Mouse (Mus musculus): ENCODE measurements around the gene Slco1c1. TPM values are rescaled to one million over a fixed set of nuclear protein-coding genes. Genes with fewer than 3 reads are reported as not detected.

Gene Slco1c1
- not detected for total RNA-seq (2021)
- long read RNA-seq, experiment 1 = 0 reads
- long read RNA-seq, experiment 2 = 0 reads

DNA sequence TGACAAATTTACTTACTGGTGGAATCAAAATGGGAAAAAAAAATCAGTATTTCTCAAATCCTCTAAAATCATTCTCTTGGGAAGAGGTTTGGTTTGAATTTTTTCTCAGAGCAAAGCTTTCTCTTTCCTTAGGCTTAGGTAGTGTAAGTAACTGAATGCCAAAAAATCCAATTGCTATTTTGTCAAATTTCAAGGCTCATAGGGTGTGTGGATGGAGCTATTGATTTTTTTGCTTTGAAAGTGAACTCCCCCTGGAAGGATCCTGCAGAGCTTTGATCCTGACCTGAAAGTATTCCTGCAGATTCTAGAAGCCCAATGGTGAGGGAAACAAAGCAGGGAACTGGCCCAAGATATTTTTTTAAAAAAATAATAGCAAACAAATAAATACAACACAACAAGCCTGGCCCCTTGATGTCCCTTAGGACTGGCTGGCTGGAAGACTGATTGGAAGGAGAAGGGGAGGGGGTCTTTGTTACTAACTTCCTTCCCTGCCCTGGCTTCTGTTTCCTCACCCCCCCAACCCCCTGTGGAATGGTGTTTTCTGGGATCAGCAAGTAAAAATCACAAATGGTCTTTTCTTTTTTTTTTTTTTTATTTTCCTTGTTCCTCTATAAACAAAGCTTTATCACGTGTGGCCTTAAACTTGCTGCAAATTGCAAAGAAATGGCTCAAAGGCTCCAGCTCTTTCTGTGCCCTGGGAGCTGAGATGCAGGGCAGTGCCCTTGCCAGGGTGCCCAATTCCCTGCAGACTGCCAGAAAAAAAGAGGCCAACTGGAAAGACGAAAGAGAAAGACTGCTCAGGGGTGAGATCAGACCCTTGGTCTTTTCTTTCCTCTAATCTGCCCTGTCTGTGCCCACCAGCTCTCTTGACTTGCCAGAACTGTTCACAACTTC is at the start of gene Slco1c1:
Slco1c1 (plus strand) TSS at position 622 of the 894 bp plus-strand sequence.
- intact Hi-C loops (cut with DNase I) = no loop called here
- DNase-seq = no peak

- DNase-seq = no peak
- intact Hi-C loops (cut with DNase I) = no loop called here
Observed at GRCm38 (mm10) chr6:141474696-141475095, 49.5 kb upstream of the Slco1c1 start.

DNA sequence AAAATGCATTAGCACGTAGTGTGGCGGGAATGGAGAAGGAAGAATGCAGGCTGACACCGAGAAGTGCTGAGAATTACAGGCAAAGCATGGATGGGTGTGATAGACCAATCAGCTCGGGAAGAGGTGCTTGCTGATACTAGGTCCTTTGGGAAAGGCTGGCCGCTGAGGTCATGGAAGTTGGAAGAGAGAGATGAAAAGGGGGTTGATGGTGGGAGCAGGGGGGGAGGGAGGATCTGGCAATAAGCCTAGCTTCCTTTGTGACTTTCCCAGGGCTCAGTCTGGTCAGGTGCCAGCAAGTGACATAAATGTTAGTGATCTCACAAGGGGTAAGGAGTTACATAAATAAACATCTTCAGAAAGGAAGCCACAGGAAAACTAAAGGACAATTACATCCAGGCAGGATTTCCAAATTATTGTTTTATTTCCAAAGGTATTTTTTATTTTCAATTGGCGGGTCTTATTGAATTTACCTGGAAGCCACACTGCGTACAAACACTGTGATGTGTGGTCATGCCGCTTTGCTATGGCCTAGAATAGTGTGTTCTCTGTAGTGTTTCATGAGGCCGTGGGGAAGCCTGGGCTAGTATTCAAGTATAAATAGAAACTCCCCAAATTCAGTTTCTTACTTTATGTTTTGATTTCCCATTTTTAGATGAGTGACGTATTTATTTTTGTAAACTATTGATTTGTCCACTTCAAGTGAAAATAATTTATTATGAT is 38.7 kb upstream of the Slco1c1 start:
- DNase-seq = no peak
- intact Hi-C loops (cut with DNase I) = loop anchor here (5.0 kb wide), 1 partner anchor 92 kb away; no protein-coding TSS in a partner anchor

GRCm38 (mm10) chr6:141487266-141487665 is 36.9 kb upstream of the Slco1c1 start:
- DNase-seq = no peak
- intact Hi-C loops (cut with DNase I) = loop anchor here (5.0 kb wide), 1 partner anchor 90 kb away; no protein-coding TSS in a partner anchor

DNA sequence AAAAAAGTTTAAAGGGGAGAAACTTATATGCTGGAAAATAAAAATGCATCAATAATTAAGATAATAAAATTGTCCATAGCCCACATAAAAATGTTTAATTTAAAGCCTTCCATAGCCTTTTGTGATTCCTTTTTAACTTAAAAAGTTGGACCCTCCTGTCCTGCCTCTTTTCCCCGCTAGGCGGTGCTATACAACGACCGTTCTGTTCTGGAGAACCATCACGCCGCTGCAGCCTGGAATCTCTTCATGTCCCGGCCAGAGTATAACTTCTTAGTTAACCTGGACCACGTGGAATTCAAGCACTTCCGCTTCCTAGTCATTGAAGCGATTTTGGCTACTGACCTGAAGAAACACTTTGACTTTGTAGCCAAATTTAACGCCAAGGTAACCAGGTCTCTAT is 35.5 kb upstream of the Slco1c1 start:
- peak; percentile 16 to 26 for DNase-seq
- intact Hi-C loops (cut with DNase I) = loop anchor here (5.0 kb wide), 1 partner anchor 89 kb away; no protein-coding TSS in a partner anchor

GRCm38 (mm10) chr6:141494909-141495308 is 29.3 kb upstream of the Slco1c1 start:
- no peak for DNase-seq
- intact Hi-C loops (cut with DNase I) = no loop called here

- DNase-seq = no peak
- intact Hi-C loops (cut with DNase I) = no loop called here
Observed at GRCm38 (mm10) chr6:141495634-141496418, 28.3 kb upstream of the Slco1c1 start.

GRCm38 (mm10) chr6:141499511-141499910 is 24.7 kb upstream of the Slco1c1 start:
- intact Hi-C loops (cut with DNase I) = no loop called here
- no peak for DNase-seq

- intact Hi-C loops (cut with DNase I) = no loop called here
- DNase-seq = no peak
Observed at GRCm38 (mm10) chr6:141501171-141501570, 23.0 kb upstream of the Slco1c1 start.

- no peak for DNase-seq
- intact Hi-C loops (cut with DNase I) = no loop called here
Observed at GRCm38 (mm10) chr6:141522541-141522940, 1.6 kb upstream of the Slco1c1 start.

- intact Hi-C loops (cut with DNase I) = no loop called here
- no peak for DNase-seq
Observed at GRCm38 (mm10) chr6:141525787-141526186, 1.6 kb downstream of the Slco1c1 start.

DNA sequence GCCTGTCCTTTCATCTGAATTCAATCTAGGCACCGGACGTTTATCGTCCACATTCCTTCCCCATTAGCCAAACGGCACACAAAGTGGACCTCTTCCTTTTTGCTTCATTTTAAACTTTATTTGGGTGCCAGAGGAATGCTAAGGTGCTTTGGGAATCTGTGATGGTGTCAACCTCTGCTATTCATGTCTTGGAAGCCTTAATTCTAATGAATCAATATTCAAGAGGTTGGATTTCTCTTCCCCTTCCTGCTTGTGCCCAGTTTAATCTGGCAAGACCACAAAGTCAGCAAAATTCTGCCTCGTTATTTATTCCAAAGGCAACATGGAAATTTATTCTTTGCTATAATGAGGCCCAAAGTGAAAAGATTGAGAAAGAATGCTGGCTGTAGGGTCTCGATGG is 6.7 kb downstream of the Slco1c1 start:
- intact Hi-C loops (cut with DNase I) = no loop called here
- no peak for DNase-seq

DNA sequence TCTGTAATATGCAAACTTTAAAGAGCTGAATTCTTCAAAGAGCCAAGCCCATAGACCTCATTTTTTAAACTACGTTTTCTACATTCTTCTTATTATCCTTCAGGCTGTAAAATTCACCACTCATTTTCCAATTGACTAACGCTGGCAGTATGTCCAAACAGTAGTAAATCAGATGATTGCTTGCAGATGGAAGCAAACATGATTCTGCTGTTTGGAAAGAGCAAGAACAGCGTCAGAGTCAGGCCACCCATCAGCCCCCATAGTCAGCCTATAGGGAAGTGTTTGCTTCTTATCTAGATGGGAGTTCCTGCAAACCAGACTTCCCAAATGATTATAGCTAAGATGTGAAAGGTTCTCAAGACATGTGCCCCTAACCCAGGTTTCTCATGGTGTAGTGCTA is 13.1 kb downstream of the Slco1c1 start:
- no peak for DNase-seq
- intact Hi-C loops (cut with DNase I) = no loop called here

GRCm38 (mm10) chr6:141541136-141541535 is 17.0 kb downstream of the Slco1c1 start:
- no peak for DNase-seq
- intact Hi-C loops (cut with DNase I) = no loop called here

GRCm38 (mm10) chr6:141543344-141543743 is 19.2 kb downstream of the Slco1c1 start:
- intact Hi-C loops (cut with DNase I) = no loop called here
- DNase-seq = no peak

GRCm38 (mm10) chr6:141558118-141558517 is 34.0 kb downstream of the Slco1c1 start:
- intact Hi-C loops (cut with DNase I) = no loop called here

DNA sequence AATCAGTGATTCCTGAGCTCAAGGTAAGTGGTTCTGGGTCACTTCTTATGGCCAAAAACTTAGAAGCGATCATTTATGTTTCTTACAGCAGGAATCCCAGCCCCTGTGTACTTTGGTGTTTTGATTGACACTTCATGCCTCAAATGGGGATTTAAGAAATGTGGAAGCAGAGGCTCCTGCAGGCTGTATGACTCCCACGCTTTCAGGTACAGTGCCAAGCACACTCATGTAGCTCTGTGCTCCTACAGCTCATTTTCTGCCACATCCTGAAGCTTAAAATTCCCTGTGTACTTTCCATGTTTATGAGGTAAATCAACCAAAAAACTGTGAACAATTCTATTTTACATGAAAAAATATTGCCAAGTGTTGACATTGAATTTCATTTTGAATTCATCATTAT is 43.2 kb downstream of the Slco1c1 start:
- intact Hi-C loops (cut with DNase I) = no loop called here

More at GRCm38 (mm10) chr6:141558118-141558517, 34.0 kb downstream of the Slco1c1 start:
- no peak for DNase-seq

GRCm38 (mm10) chr6:141567852-141568558 is 43.8 kb downstream of the Slco1c1 start:
- DNase-seq = no peak
- intact Hi-C loops (cut with DNase I) = no loop called here

More for the DNA sequence above, 43.2 kb downstream of the Slco1c1 start:
- no peak for DNase-seq

DNA sequence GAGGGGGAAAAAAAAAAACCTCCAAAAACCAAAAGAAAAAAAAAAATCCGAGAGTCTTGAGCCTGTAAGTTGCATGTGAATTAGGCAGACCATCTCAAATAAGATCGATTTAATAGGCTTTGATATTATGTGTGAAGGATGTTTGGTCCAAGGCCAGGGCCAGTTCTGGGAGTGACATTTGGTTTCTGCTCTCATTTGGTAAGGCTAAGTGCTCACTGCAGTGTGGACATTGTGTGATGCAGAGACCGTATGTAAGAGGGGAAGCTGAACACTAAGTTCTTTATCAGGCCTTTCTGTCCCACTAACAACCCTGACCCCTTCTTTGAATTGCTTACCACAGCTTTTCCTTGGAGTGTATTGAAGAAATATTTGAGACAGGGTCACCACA is 44.4 kb downstream of the Slco1c1 start:
- DNase-seq = no peak
- intact Hi-C loops (cut with DNase I) = no loop called here

Measured in gastrocnemius, postnatal 36 days (tissue).